Mouse (Mus musculus): Measurements from ENCODE around the gene Vav2.

The Vav2 gene

GRCm38 (mm10) chr2:27441767-27442707, 15.2 kb upstream of the Vav2 start, which contains the start of gene Brd3os:
Gene Brd3os (plus strand): TSS chr2:27442324.
- DNase-seq = peak; percentile 93

- no peak for DNase-seq
These were observed 11.4 kb upstream of the Vav2 start for GRCm38 (mm10) chr2:27438281-27438680.

GRCm38 (mm10) chr2:27437876-27438275, 11.0 kb upstream of the Vav2 start:
- DNase-seq = no peak

- no peak for DNase-seq
These were observed 5.8 kb upstream of the Vav2 start for GRCm38 (mm10) chr2:27432599-27432998.

- DNase-seq = peak; percentile 35
These were observed 3.8 kb upstream of the Vav2 start for GRCm38 (mm10) chr2:27430621-27431020.

- peak; percentile 90 for DNase-seq
These were observed 1.2 kb upstream of the Vav2 start for GRCm38 (mm10) chr2:27428071-27428470.

- peak; percentile 34 for DNase-seq
These were observed 403 bp downstream of the Vav2 start for GRCm38 (mm10) chr2:27426406-27426854.

- peak; percentile 46 for DNase-seq
These were observed 955 bp downstream of the Vav2 start for GRCm38 (mm10) chr2:27425751-27426405.

- DNase-seq = no peak
These were observed 1.6 kb downstream of the Vav2 start for GRCm38 (mm10) chr2:27425161-27425611.

- DNase-seq = no peak
These were observed 3.2 kb downstream of the Vav2 start for GRCm38 (mm10) chr2:27423596-27423995.

GRCm38 (mm10) chr2:27421293-27422068, 5.4 kb downstream of the Vav2 start:
- peak; percentile 58 for DNase-seq

GRCm38 (mm10) chr2:27418577-27419070, 8.2 kb downstream of the Vav2 start:
- no peak for DNase-seq

- DNase-seq = no peak
These were observed 9.1 kb downstream of the Vav2 start for GRCm38 (mm10) chr2:27417648-27418153.

- no peak for DNase-seq
These were observed 10.4 kb downstream of the Vav2 start for GRCm38 (mm10) chr2:27416425-27416824.

- no peak for DNase-seq
These were observed 11.6 kb downstream of the Vav2 start for GRCm38 (mm10) chr2:27415060-27415783.

GRCm38 (mm10) chr2:27413936-27414657, 12.7 kb downstream of the Vav2 start:
- DNase-seq = no peak

- no peak for DNase-seq
These were observed 13.3 kb downstream of the Vav2 start for GRCm38 (mm10) chr2:27413582-27413935.

- DNase-seq = no peak
These were observed 14.5 kb downstream of the Vav2 start for GRCm38 (mm10) chr2:27412245-27412800.

- no peak for DNase-seq
These were observed 15.1 kb downstream of the Vav2 start for GRCm38 (mm10) chr2:27411688-27412174.

GRCm38 (mm10) chr2:27410518-27411140, 16.2 kb downstream of the Vav2 start:
- no peak for DNase-seq
